Mouse (Mus musculus): ENCODE measurements around the gene Fcna.

- no peak for TF ChIP-seq CTCF (IDR thresholded peaks at IDR 0.05; ENCODE audit: low read depth, low read length)
- no peak for TF ChIP-seq POLR2A (IDR thresholded peaks at IDR 0.05; ENCODE audit: borderline replicate concordance, low read depth, low read length)
These were observed 10.3 kb downstream of the Fcna start, which contains the start of gene Ccdc183 for GRCm38 (mm10) chr2:25617578-25617977.

All from bone marrow macrophage, adult 2 months (primary cell).